Mouse (Mus musculus) limb, embryonic 15.5 days (tissue): ENCODE results near the gene Zbtb9. TPM values are rescaled to one million over a fixed set of nuclear protein-coding genes. Genes with fewer than 3 reads are reported as not detected.
"Not testable (repeated sequence)": the region's sequence is repeated elsewhere in the genome, so short reads cannot be mapped to it uniquely, and the experiment has no call there.

ENCODE experiments used
- ATAC-seq: fragments of 200-750 bp; cut with Nextera tagmentation; 2 replicates; pipeline ENCODE4 v1.8.0; 2017; ENCODE audit warnings: low read depth, moderate TSS enrichment; ENCODE audit not compliant: insufficient number of reproducible peaks, low FRiP score, low TSS enrichment
- H3K27ac ChIP-seq: fragments of 300-500 bp; sonication (generic); 2 replicates; pipeline ENCODE4 v1.5.1; 2015; ENCODE audit warnings: moderate library complexity, mild to moderate bottlenecking, inconsistent platforms
- H3K27me3 ChIP-seq: fragments of 300-500 bp; sonication (generic); 2 replicates; pipeline ENCODE4 v1.6.1; 2015; ENCODE audit warnings: inconsistent platforms
- H3K36me3 ChIP-seq: fragments of 300-500 bp; sonication (generic); 2 replicates; pipeline ENCODE4 v1.6.1; 2015; ENCODE audit warnings: inconsistent platforms
- H3K4me1 ChIP-seq: fragments of 300-500 bp; sonication (generic); 2 replicates; pipeline ENCODE4 v1.6.1; 2015; ENCODE audit warnings: inconsistent platforms
- H3K4me2 ChIP-seq: fragments of 300-500 bp; sonication (generic); 2 replicates; pipeline ENCODE4 v1.6.1; 2015; ENCODE audit warnings: mild to moderate bottlenecking, inconsistent platforms
- H3K4me3 ChIP-seq: fragments of 300-500 bp; sonication (generic); 2 replicates; pipeline ENCODE4 v1.5.1; 2015; ENCODE audit warnings: mild to moderate bottlenecking, inconsistent platforms
- H3K9ac ChIP-seq: fragments of 300-500 bp; sonication (generic); 2 replicates; pipeline ENCODE4 v1.6.1; 2015; ENCODE audit warnings: inconsistent platforms
- H3K9me3 ChIP-seq: fragments of 300-500 bp; sonication (generic); 2 replicates; pipeline ENCODE4 v1.6.1; 2016; ENCODE audit warnings: inconsistent platforms
- WGBS: fragments of 180-500 bp; shearing (Covaris S2); methylation state at CpG from one replicate; pipeline ENCODE4 v1.1.7; 2015; 5-methylcytosine and 5-hydroxymethylcytosine counted together
- polyA plus RNA-seq: library from polyadenylated mRNA; unstranded; fragments of >200 nt; fragmentation: Nextera tagmentation; extraction: Ambion mirVana; gene quantifications from 2 replicates; pipeline ENCODE4 v1.2.1, GENCODE M21; 2015

The Zbtb9 gene
- polyA plus RNA-seq: 13.5 and 14.1 TPM in 2 replicates

DNA sequence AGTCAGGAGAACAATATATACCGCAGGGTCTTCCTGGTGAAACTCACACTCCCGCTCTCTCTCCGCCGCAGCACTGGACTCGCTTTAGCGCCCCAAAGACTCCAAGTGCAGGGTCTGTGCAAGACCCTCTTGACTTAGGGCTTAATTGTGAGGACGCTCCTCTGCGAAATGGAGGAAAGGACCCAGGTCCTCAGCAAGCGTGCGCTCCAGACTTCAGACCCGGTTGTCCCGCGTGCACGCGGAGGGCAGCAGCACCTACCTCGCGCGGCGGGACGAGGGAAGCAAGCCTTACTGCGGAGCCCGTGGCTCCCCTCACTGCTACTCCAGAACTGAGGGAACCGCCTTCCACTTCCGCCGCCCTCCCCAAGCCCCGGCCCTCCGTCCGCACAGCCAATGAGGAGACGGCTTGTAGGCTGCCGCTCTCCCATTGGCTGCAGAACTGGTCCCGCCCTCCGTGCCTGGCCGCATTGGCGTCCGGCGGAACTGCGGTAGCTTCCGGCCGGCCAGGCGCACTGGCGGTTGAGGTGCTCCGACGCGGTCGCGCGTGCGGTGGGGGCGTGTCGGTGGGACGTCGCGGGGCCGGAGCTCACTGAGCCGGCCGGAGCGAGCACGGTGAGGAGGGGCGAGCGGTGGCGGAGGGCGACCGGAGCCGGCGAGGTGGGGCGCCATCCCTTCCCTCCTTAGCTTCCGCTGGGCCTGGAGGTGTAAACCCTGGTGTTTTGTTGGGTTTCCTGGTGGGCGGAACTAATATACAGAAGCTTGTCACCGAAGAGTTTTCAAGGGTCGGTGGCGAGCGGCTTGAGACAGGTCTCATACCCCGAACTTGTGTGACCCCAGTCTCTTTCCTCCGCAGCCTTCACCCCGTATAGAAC, at the start of gene Zbtb9:
Gene Zbtb9, plus strand, starts transcription at position 465 of the 872 bp plus-strand sequence.
- under 1% methylated on average over 75 of the region's 75 CpGs for WGBS
- Histone ChIP-seq H3K9me3 (no peaks in the 10 kb centered on the region), H3K9ac (peak within 1 kb of the TSS; percentile 80), H3K4me3 (peak within 1 kb of the TSS; percentile 95), H3K27me3 (no peaks in the 10 kb centered on the region), H3K27ac (peak within 1 kb of the TSS; percentile 90), H3K36me3 (peaks cover 44% of the 10 kb centered on the region), H3K4me1 (peaks cover 44% of the 10 kb centered on the region), H3K4me2 (peak within 1 kb of the TSS; percentile 82)
- peak; percentile 98 for ATAC-seq

DNA sequence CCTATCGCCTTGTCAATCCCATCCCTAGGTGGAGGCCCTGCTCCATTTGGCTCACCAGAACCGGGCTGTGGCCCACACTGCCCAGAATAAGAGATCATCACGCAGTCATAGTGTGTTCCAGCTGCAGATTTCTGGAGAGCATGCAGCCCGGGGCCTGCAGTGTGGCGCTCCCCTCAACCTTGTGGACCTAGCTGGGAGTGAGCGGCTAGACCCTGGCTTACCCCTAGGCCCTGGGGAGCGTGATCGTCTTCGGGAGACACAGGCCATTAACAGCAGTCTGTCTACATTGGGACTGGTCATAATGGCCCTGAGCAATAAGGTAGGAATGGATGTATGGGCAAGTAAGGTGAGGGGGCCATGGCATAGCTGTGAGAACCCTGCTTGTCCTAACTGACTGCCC, 47.6 kb upstream of the Zbtb9 start:
- peaks cover 42% of the 10 kb centered on the region for H3K36me3 ChIP-seq
- H3K9ac ChIP-seq, H3K4me1 ChIP-seq: not testable (repeated sequence)

DNA sequence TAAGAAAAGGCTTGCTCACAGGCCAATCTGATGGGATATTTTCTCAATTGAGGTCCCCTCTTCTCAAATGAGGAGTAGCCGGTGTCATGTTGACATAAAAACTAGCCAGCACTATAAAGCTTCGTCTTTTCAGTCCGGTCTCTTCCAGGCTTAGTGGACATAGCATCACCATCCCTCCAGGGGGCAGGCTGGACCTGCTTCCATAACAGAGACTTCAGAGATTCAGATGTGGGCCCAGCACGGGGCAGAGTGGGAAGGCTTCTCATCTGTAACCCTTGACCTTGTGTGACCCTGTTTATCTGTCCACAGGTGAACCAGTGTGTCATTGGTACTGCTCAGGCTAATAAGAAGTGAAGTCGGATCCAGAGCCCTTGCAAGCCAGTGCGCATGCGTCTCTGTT, 41.2 kb upstream of the Zbtb9 start:
- H3K27me3 ChIP-seq, H3K4me2 ChIP-seq, ATAC-seq, H3K4me3 ChIP-seq, H3K9ac ChIP-seq, H3K9me3 ChIP-seq, H3K27ac ChIP-seq: not testable (repeated sequence)
- WGBS: 67% methylated on average over 7 of the region's 7 CpGs
- peaks cover 24% of the 10 kb centered on the region for H3K4me1 ChIP-seq
- peaks cover 44% of the 10 kb centered on the region for H3K36me3 ChIP-seq

More for the DNA sequence above, 47.6 kb upstream of the Zbtb9 start:
- 94% methylated on average over 9 of the region's 9 CpGs for WGBS
- H3K4me2 ChIP-seq, H3K9me3 ChIP-seq, ATAC-seq, H3K4me3 ChIP-seq, H3K27me3 ChIP-seq, H3K27ac ChIP-seq: not testable (repeated sequence)

DNA sequence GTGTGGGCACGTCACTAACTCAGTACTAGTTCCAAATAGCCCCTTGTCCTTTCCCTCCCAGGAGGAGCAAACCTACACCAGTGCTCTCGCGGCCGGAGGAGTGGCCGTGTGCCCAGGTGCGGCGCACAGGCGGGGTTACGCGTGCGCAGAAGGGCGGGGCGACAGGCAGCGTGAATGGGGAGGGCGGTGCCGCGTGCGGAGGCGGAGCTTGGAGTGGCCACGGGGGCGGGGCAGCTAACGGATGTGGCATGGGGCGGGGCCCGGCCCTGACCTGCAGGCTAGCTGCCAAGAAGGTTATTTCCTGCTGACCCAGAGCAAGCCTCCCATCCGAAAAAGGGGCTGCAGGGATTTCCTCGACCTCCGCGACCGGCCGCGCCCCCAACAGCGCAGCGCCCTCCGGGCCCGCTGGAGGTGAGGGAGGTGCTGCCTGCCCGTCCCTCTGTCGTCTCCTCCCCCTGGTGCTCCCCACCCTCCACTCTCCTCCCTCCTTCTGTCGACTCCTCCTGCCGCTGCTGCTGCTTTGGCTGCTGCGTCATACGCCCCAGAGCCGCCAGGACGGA, 40.0 kb upstream of the Zbtb9 start, which contains the start of gene Phf1:
Gene Phf1, plus strand, starts transcription at position 214 of the 560 bp plus-strand sequence.
- under 1% methylated on average over 31 of the region's 43 CpGs for WGBS
- peak within 1 kb of the TSS; percentile 95 for H3K27ac ChIP-seq
- peak; percentile 85 for ATAC-seq
- no peaks in the 10 kb centered on the region for H3K27me3 ChIP-seq
- H3K4me3 ChIP-seq: peak within 1 kb of the TSS; percentile 64
- peaks cover 45% of the 10 kb centered on the region for H3K36me3 ChIP-seq
- peaks cover 32% of the 10 kb centered on the region for H3K4me1 ChIP-seq
- H3K4me2 ChIP-seq: peak within 1 kb of the TSS; percentile 89
- peak within 1 kb of the TSS; percentile 62 for H3K9ac ChIP-seq
- H3K9me3 ChIP-seq: no peaks in the 10 kb centered on the region

DNA sequence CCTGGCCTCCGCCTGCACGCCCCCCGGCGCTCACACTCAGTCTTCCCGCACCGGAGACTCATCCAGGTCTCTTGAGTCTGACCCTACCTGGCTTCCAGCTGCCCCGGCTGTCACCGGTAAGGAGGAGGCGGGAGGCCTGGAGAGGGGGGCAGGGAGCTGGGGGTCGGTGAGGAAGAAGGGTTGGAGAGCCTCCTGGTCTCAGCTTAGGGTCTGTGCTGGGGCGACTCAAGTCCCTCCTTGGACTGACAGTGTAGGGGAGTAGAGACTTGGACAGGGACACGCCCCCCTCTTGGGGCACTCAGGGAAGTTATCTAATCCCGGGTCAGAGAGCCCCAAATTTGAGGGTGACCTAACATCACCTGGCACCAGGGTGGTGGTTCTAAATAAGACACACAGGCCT, 39.5 kb upstream of the Zbtb9 start:
- WGBS: 4% methylated on average over 12 of the region's 13 CpGs
- Histone ChIP-seq H3K4me3 (peak overlapping the region; percentile 64), H3K9me3 (no peaks in the 10 kb centered on the region), H3K9ac (peak overlapping the region; percentile 62), H3K36me3 (peaks cover 45% of the 10 kb centered on the region), H3K27ac (peak overlapping the region; percentile 95), H3K27me3 (no peaks in the 10 kb centered on the region), H3K4me1 (peaks cover 37% of the 10 kb centered on the region), H3K4me2 (peak overlapping the region; percentile 89)
- ATAC-seq: no peak

DNA sequence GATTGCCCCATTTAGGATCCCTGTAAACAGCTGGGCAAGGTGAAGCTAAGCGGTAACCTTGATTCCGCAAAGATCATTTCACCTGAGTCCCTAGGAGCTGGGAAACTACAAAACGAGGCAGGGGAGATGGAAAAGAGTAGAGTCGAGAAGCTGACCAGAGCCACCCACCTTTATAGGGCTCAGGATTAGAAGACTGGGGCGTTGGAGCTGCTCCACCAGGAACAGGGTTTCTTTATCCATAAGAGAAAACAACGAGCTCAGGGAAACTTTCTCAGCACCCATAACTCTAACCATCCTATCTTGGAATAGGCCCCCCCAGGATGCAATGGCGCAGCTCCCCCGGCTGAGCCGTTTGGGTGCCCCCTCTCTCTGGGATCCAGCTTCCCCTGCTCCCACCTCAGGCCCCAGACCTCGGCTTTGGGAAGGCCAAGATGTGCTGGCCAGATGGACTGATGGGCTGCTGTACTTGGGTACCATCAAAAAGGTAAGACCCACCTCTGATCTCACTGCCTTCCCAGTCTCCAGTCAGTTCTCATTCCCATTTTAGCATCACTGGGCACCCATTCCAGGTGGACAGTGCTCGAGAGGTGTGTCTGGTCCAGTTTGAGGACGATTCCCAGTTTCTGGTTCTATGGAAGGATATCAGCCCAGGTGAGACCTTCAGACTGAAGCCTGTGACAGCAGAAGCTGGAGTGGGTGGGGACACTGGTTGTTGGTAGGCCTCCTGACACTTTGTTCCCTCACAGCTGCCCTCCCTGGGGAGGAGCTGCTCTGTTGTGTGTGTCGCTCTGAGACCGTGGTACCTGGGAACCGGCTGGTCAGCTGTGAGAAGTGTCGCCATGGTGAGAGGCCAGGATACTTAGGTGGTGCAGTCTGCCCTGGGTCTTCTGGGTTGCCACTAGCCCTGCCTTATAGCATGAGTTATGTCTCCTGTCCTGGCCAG, 38.8 kb upstream of the Zbtb9 start:
- ATAC-seq: no peak

DNA sequence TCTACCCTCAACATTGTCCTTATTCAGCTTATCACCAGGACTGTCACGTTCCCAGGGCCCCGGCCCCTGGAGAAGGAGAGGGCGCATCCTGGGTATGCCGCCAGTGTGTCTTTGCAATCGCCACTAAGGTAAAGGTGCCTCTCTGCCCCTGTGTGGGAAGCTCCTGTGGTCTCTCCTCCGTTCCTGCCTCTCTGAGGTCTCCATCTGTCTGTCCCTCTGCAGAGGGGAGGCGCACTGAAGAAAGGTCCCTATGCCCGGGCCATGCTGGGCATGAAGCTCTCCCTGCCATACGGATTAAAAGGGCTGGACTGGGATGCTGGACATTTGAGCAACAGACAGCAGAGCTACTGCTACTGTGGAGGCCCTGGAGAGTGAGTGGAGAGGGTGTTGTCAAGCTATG, 37.9 kb upstream of the Zbtb9 start:
- Histone ChIP-seq H3K36me3 (peaks cover 37% of the 10 kb centered on the region), H3K27me3 (no peaks in the 10 kb centered on the region)

More for the DNA sequence above, 38.8 kb upstream of the Zbtb9 start:
- H3K4me2 ChIP-seq: peak overlapping the region; percentile 89
- H3K4me3 ChIP-seq: peak overlapping the region; percentile 64
- H3K9ac ChIP-seq: peak overlapping the region; percentile 62
- H3K27ac ChIP-seq: 0 out of 2 replicates have a peak overlapping the region, but pooled peaks have one; percentile 95
- peaks cover 39% of the 10 kb centered on the region for H3K4me1 ChIP-seq
- H3K9me3 ChIP-seq: no peaks in the 10 kb centered on the region
- 76% methylated on average over 16 of the region's 16 CpGs for WGBS
- no peaks in the 10 kb centered on the region for H3K27me3 ChIP-seq
- peaks cover 39% of the 10 kb centered on the region for H3K36me3 ChIP-seq

DNA sequence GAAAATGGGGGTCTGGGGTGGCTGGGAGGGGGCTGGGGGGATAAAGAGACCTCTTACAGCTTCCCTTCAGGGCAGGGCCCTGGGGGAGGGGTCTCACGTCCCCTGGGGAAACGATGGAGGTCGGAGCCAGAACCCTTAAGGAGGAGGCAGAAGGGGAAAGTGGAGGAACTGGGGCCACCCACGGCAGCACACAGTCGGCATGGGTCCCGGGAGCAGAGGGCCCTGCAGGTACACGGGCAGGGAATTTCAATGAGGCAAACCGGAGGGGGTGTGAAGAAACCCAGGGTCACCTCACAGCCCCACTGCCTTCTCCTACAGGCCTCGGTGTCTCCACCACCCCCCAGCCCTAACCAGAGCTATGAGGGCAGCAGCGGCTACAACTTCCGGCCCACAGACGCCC, 36.5 kb upstream of the Zbtb9 start:
- no peak overlapping the region for H3K9ac ChIP-seq
- 80% methylated on average over 12 of the region's 12 CpGs for WGBS
- no peak overlapping the region for H3K27ac ChIP-seq
- H3K36me3 ChIP-seq: peaks cover 33% of the 10 kb centered on the region
- no peaks in the 10 kb centered on the region for H3K9me3 ChIP-seq
- peaks cover 54% of the 10 kb centered on the region for H3K4me1 ChIP-seq
- ATAC-seq: no peak
- H3K27me3 ChIP-seq: no peaks in the 10 kb centered on the region
- H3K4me3 ChIP-seq: no peak overlapping the region
- no peak overlapping the region for H3K4me2 ChIP-seq

More for the DNA sequence above, 37.9 kb upstream of the Zbtb9 start:
- ATAC-seq: no peak
- H3K4me3 ChIP-seq: no peak overlapping the region
- 88% methylated on average over 9 of the region's 9 CpGs for WGBS
- no peak overlapping the region for H3K9ac ChIP-seq
- H3K4me2 ChIP-seq: no peak overlapping the region
- H3K4me1 ChIP-seq: peaks cover 44% of the 10 kb centered on the region
- H3K9me3 ChIP-seq: no peaks in the 10 kb centered on the region
- no peak overlapping the region for H3K27ac ChIP-seq

DNA sequence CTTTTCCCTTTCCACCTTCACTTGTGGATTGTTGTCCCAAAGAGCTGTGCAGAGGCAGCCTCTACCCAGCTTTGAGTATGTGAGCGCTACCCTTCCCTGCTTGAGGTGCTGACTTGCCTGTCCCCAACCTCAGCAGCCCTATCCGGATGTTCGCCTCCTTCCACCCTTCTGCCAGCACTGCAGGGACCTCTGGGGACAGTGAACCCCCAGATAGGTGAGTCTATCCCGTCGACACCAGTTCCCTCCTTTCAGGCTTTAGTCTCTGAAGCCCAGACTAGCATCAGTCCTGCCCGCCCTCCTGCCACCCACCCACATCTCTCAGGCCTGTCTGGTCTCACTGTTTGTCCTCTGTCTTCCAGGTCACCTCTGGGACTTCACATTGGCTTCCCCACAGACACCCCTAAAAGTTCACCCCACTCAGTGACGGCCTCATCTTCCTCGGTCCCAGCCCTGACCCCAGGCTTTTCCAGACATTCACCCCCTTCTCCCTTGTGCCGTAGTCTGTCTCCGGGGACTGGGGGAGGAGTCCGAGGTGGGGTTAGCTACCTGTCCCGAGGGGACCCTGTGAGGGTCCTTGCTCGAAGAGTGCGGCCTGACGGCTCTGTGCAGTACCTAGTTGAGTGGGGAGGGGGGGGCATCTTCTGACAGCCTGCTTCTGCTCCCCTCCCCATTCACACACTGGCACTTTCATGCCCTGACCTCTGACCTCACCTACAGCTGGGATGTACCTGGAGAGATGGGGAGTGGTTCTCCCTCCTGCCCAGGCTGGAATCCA, 35.9 kb upstream of the Zbtb9 start:
- H3K36me3 ChIP-seq: peaks cover 33% of the 10 kb centered on the region
- H3K4me2 ChIP-seq: no peak overlapping the region
- no peaks in the 10 kb centered on the region for H3K27me3 ChIP-seq
- WGBS: 87% methylated on average over 15 of the region's 15 CpGs
- no peaks in the 10 kb centered on the region for H3K9me3 ChIP-seq
- no peak overlapping the region for H3K9ac ChIP-seq
- ATAC-seq: no peak
- H3K4me3 ChIP-seq: no peak overlapping the region
- peaks cover 57% of the 10 kb centered on the region for H3K4me1 ChIP-seq
- no peak overlapping the region for H3K27ac ChIP-seq

DNA sequence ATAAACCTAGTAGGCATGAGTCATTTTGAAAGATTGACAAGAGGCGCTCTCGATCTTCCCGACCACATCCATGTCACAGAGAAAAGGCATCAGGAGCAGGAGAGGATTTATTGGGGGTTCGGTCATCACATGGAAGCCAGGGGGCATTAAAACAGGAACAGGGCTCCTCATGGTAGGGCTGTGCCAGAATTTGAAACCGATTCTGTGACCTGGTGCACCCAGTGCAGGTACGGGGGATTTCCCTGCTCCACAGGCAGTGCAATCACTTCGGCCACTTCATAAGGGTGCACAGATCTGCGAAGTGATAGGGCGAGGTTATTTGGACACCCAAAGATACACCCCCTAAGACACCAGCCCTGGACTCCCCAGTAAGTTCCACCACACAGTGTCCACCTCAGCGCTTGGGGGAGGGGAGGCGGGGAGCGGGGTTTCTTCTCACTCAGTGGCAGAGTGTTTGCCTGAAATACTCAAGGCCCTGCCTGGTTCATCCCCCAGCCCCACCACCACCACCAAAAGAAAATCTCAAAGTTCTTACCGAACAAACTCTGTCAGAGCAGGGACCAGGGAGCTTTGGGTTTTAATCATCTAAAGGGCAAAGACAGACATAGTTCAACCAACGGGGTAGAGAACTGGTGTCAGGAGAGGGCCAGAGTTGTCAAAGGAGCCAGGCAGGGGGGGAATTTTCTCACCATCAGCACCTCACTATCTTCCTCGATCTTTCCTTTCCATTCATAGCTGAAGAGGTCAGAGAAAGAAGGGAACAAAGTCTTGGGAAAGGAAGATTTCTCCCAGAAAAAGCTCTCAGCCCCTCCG, 34.9 kb upstream of the Zbtb9 start:
- peaks cover 55% of the 10 kb centered on the region for H3K4me1 ChIP-seq
- no peak for ATAC-seq

More for the DNA sequence above, 34.9 kb upstream of the Zbtb9 start:
- Histone ChIP-seq H3K9me3 (no peaks in the 10 kb centered on the region), H3K27me3 (no peaks in the 10 kb centered on the region), H3K27ac (peak overlapping the region; percentile 92; the same call in 1 of the 2 replicates), H3K36me3 (peaks cover 33% of the 10 kb centered on the region), H3K4me3 (peak overlapping the region; percentile 69), H3K4me2 (peak overlapping the region; percentile 78), H3K9ac (peak overlapping the region; percentile 39)
- WGBS: 50% methylated on average over 16 of the region's 16 CpGs
